Mouse (Mus musculus) liver, embryonic 14.5 days (tissue): ENCODE data around the gene Cacna1a.

Source experiments
- CTCF ChIP-seq: IDR thresholded peaks from 2 replicates; pipeline ENCODE4 v1.5.1; 2016; ENCODE audit warnings: antibody characterized with exemption, low read depth, control low read depth
- EP300 ChIP-seq: IDR thresholded peaks from 2 replicates; pipeline ENCODE4 v1.6.1; 2016; ENCODE audit warnings: antibody characterized with exemption, low read depth

GRCm38 (mm10) chr8:84682257-84682656, 294.0 kb downstream of the Cacna1a start:
- TF ChIP-seq CTCF: no peak
- no peak for TF ChIP-seq EP300
